Mouse (Mus musculus): ENCODE data around the gene Prnp. TPM values are rescaled to one million over a fixed set of nuclear protein-coding genes. Genes with fewer than 3 reads are reported as not detected.

Prnp gene
- polyA plus RNA-seq, 1 experiment from 2014 or later, result 16.6 TPM

DNA sequence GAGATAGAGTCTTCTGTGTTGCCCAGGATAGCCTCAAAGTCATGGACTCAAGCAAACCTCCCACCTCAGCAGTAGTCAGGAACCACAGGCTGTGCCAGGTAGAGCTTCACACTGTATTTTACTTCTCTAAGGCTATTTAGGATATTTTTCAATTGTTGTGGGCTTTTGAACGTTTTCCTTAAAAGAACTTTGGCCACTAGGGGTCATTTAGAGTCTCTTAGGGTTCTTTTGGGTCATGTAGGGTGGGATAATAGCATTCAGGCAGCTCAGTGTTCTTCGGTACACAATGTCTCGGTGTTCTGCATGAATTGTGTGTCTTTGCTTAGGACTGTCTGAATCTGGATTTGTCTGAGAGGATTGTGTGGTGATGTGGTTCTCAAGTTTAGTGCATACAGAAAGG lies 78.2 kb downstream of the Prnp start:
- Histone ChIP-seq H3K27ac (replicated peaks; ENCODE audit: low read depth, low read length) (no peak overlapping the region), H3K4me1 (ENCODE audit: control insufficient read depth, insufficient read depth, low read length) (0 out of 2 replicates have a peak, but pooled peaks cover under 1% of the 10 kb centered on the region), H3K4me3 (ENCODE audit: low read depth, low read length) (no peak overlapping the region), H3K27me3 (ENCODE audit: control insufficient read depth, insufficient read depth, low read length) (no peaks in the 10 kb centered on the region), H3K9ac (ENCODE audit: low read length) (no peak overlapping the region), H3K36me3 (ENCODE audit: control insufficient read depth, insufficient read depth, low read length) (no peaks in the 10 kb centered on the region), H3K4me2 (ENCODE audit: low read depth, severe bottlenecking) (no peak overlapping the region), H3K9me3 (ENCODE audit: control insufficient read depth, low read length) (no peaks in the 10 kb centered on the region)
- DNase-seq (ENCODE audit: low spot score) (no peak), ATAC-seq (ENCODE audit: insufficient number of reproducible peaks, low FRiP score, low TSS enrichment, low read depth) (no peak)
- 52% methylated on average over 3 of the region's 3 CpGs for WGBS

Other genes starting within 250 kb of the Prnp start
- gene Erv3, start 50.2 kb upstream of the Prnp start, polyA plus RNA-seq (2014; fragmentation: Nextera tagmentation; extraction: Ambion mirVana), result not detected in 2 replicates
- gene Prn, start within 50 bp of the Prnp start, polyA plus RNA-seq (2014; fragmentation: Nextera tagmentation; extraction: Ambion mirVana), result not detected in 2 replicates
- gene Prnd, start 40.9 kb downstream of the Prnp start, polyA plus RNA-seq (2014; fragmentation: Nextera tagmentation; extraction: Ambion mirVana), result 14.6 and 16.0 TPM in 2 replicates
- 6.9 and 8.5 TPM in 2 replicates for gene Rassf2, start 120.3 kb downstream of the Prnp start, polyA plus RNA-seq (2014; fragmentation: Nextera tagmentation; extraction: Ambion mirVana)
- 9.7 and 12.0 TPM in 2 replicates for gene Slc23a2, start 235.2 kb downstream of the Prnp start, polyA plus RNA-seq (2014; fragmentation: Nextera tagmentation; extraction: Ambion mirVana)